Mouse (Mus musculus) cerebellum, postnatal 4 days (tissue): Measurements from ENCODE around the gene Spata25.

Source experiments
- DNase-seq, 2 experiments: peaks; one replicate each; pipeline ENCODE4 v3.0.0; 2022; ENCODE audit warnings: low spot score in 2 of 2, mixed read lengths in 1 of 2

Spata25 gene

GRCm38 (mm10) chr2:164783926-164784581 is 44.3 kb downstream of the Spata25 start:
- DNase-seq, result no peak

- DNase-seq, result no peak
Observed at GRCm38 (mm10) chr2:164781876-164782275, 46.5 kb downstream of the Spata25 start.

DNA sequence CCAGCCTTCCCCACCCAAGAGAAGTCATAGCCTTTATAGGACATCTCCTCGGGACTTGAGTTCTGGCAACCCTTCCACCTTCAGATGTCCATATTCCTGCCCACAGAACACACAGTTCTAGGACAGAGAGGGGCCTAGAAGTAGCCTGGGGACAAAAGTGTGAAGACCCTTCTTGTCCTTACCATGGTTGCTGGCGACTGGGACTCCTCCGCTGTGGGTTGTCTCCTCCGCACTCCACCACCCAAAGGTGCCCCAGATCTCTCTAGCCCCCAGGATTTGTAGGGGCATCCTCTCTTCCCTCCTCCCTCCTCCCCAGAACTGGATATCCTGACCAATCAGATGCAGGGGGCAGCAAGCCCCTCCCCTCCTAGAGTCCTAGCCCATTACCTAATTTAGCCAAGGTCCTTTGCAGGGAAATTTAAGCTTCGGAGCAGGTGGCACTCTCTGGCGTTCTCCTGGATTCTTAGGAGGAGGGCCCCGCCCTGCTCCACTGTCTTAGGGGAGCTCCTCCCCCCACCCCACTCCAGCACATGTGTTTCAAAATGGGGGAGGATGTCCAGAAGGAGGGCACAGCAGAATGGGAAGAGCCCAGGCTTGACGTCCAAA is 48.8 kb downstream of the Spata25 start, which contains the start of gene Tnnc2:
Gene Tnnc2 (minus strand): TSS at position 487 of the 606 bp plus-strand sequence.
- no peak for DNase-seq

- no peak for DNase-seq
Observed at GRCm38 (mm10) chr2:164778809-164779208, 49.5 kb downstream of the Spata25 start.

DNA sequence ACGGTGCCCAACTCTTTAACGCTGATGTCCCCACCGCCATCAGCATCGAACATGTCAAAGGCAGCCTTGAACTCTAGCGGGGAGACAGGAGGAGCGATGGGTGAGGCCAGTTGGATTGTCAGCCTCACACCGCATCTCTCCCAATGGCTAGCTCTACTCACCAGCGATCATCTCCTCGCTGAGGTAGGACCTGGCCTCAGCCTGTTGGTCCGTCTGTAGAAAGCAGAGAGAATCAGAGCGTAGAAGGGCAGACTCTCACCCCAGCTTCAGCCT is 50.4 kb downstream of the Spata25 start:
- DNase-seq, result no peak

DNA sequence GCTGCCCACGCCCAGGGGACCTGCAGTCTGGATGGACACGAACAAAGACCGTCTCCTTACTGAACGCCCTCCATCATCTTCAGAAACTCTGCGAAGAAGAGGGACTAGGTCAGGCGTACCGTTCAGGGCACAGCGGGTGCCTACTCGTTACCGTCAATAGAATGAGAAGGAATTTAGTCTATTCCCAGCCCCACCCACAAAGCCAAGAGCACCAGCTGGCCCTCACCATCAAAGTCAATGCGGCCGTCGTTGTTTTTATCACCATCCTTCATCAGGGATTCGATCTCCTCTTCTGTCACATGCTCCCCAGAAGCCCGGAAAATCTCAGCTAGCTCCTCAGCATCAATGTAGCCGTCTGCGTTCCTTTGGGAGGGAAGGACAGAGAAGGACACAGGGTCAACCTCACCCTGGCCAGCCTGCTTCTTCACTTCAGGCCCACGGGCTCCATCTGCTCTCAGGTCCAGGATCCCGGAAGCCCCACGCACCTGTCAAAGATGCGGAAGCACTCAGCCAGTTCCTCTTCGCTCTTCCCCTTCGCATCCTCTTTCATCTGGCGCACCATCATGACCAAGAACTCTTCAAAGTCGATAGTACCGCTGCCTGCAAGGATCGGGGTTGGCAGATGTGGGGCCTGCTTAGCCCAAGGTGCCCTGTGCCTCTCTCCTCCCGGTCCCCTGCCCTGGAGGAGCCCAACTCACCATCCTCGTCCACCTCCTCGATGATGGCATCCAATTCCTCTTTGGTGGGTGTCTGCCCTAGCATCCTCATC is 50.9 kb downstream of the Spata25 start:
- no peak for DNase-seq

- no peak for DNase-seq
Observed at GRCm38 (mm10) chr2:164776801-164777200, 51.5 kb downstream of the Spata25 start.
